Mouse (Mus musculus) hindbrain, embryonic 14.5 days (tissue): ENCODE measurements around the gene Tjp3. TPM values are rescaled to one million over a fixed set of nuclear protein-coding genes. Genes with fewer than 3 reads are reported as not detected.

ENCODE experiments used
- ATAC-seq: fragments of 200-750 bp; cut with Nextera tagmentation; 2 replicates; pipeline ENCODE4 v1.8.0; 2017; ENCODE audit warnings: moderate number of reproducible peaks, mild to moderate bottlenecking, moderate TSS enrichment, moderate library complexity; ENCODE audit not compliant: low FRiP score
- DNase-seq: peaks from one replicate; pipeline ENCODE4 v3.0.0-alpha.2; 2015; ENCODE audit warnings: low spot score
- H3K27ac ChIP-seq: fragments of 300-500 bp; sonication (generic); 2 replicates; pipeline ENCODE4 v1.5.1; 2014; ENCODE audit warnings: mild to moderate bottlenecking, moderate library complexity
- H3K27me3 ChIP-seq: fragments of 300-500 bp; sonication (generic); 2 replicates; pipeline ENCODE4 v1.6.1; 2014; ENCODE audit warnings: mild to moderate bottlenecking, low read length, mixed read lengths; ENCODE audit not compliant: control insufficient read depth, insufficient read depth
- H3K36me3 ChIP-seq: fragments of 300-500 bp; sonication (generic); replicated peaks from 2 replicates; pipeline ENCODE4 v1.6.1; 2014; ENCODE audit not compliant: control insufficient read depth, insufficient read depth
- H3K4me1 ChIP-seq: fragments of 300-500 bp; sonication (generic); replicated peaks from 2 replicates; pipeline ENCODE4 v1.6.1; 2014; ENCODE audit warnings: antibody characterized with exemption, low read length, mixed read lengths; ENCODE audit not compliant: control insufficient read depth, insufficient read depth
- H3K4me2 ChIP-seq: fragments of 300-500 bp; sonication (generic); replicated peaks from 2 replicates; pipeline ENCODE4 v1.6.1; 2014; ENCODE audit warnings: mild to moderate bottlenecking, moderate library complexity
- H3K4me3 ChIP-seq: fragments of 300-500 bp; sonication (generic); replicated peaks from 2 replicates; pipeline ENCODE4 v1.5.1; 2014; ENCODE audit warnings: mild to moderate bottlenecking, low read length
- H3K9ac ChIP-seq: fragments of 300-500 bp; sonication (generic); 2 replicates; pipeline ENCODE4 v1.6.1; 2014
- H3K9me3 ChIP-seq: fragments of 300-500 bp; sonication (generic); 2 replicates; pipeline ENCODE4 v1.6.1; 2016; ENCODE audit warnings: low read length; ENCODE audit not compliant: control insufficient read depth
- WGBS: fragments of 180-500 bp; shearing (Covaris S2); extraction: QIAGEN DNeasy Blood & Tissue Kit; methylation state at CpG from one replicate; pipeline ENCODE4 v1.1.7; 2014; 5-methylcytosine and 5-hydroxymethylcytosine counted together
- polyA plus RNA-seq: library from polyadenylated mRNA; unstranded; fragments of >200 nt; fragmentation: Nextera tagmentation; extraction: Ambion mirVana; gene quantifications from 2 replicates; pipeline ENCODE4 v1.2.1, GENCODE M21; 2014

Gene Tjp3
- polyA plus RNA-seq, 1 experiment from 2014 or later = 6.0 TPM

GRCm38 (mm10) chr10:81266211-81267105 is 24.9 kb downstream of the Tjp3 start, which contains the start of the genes Mrpl54 and Apba3:
Gene Mrpl54, minus strand, starts transcription at chr10:81266934.
Gene Apba3, plus strand, starts transcription at chr10:81266960.
- H3K27ac ChIP-seq = peak within 1 kb of the TSS; percentile 87
- under 1% methylated on average over 48 of the region's 48 CpGs for WGBS
- no peaks in the 10 kb centered on the region for H3K27me3 ChIP-seq
- H3K9ac ChIP-seq = peak within 1 kb of the TSS; percentile 79
- H3K4me2 ChIP-seq = peak within 1 kb of the TSS; percentile 82
- H3K36me3 ChIP-seq = peaks cover 37% of the 10 kb centered on the region
- peaks cover 25% of the 10 kb centered on the region for H3K4me1 ChIP-seq
- peak within 1 kb of the TSS; percentile 63 for H3K4me3 ChIP-seq
- H3K9me3 ChIP-seq = no peaks in the 10 kb centered on the region
- ATAC-seq (peak; percentile 93), DNase-seq (peak; percentile 96)

GRCm38 (mm10) chr10:81265540-81265939 is 25.8 kb downstream of the Tjp3 start:
- H3K4me1 ChIP-seq = peaks cover 25% of the 10 kb centered on the region
- H3K9me3 ChIP-seq = peaks cover 2% of the 10 kb centered on the region; the same call in 1 of the 2 replicates
- 93% methylated on average over 8 of the region's 8 CpGs for WGBS
- no peak overlapping the region for H3K27ac ChIP-seq
- peak overlapping the region; percentile 52; the same call in 1 of the 2 replicates for H3K4me3 ChIP-seq
- H3K4me2 ChIP-seq = peak overlapping the region; percentile 68
- DNase-seq (no peak), ATAC-seq (no peak)
- H3K27me3 ChIP-seq = no peaks in the 10 kb centered on the region
- peaks cover 30% of the 10 kb centered on the region for H3K36me3 ChIP-seq
- peak overlapping the region; percentile 70 for H3K9ac ChIP-seq

GRCm38 (mm10) chr10:81261025-81261424 is 30.4 kb downstream of the Tjp3 start:
- ATAC-seq (no peak), DNase-seq (no peak)
- Histone ChIP-seq H3K9me3 (peaks cover 4% of the 10 kb centered on the region; the same call in 1 of the 2 replicates), H3K9ac (no peak overlapping the region), H3K27ac (no peak overlapping the region), H3K27me3 (peaks cover 33% of the 10 kb centered on the region), H3K4me3 (no peak overlapping the region), H3K4me2 (no peak overlapping the region), H3K4me1 (peaks cover 18% of the 10 kb centered on the region), H3K36me3 (peaks cover 30% of the 10 kb centered on the region)
- WGBS = 89% methylated on average over 4 of the region's 4 CpGs

GRCm38 (mm10) chr10:81259225-81259884 is 32.0 kb downstream of the Tjp3 start:
- Histone ChIP-seq H3K36me3 (peaks cover 23% of the 10 kb centered on the region), H3K27me3 (peaks cover 36% of the 10 kb centered on the region), H3K9me3 (peaks cover 4% of the 10 kb centered on the region; the same call in 1 of the 2 replicates), H3K27ac (no peak overlapping the region), H3K4me1 (peaks cover 10% of the 10 kb centered on the region; the same call in 1 of the 2 replicates), H3K4me3 (no peak overlapping the region), H3K9ac (0 out of 2 replicates have a peak overlapping the region, but pooled peaks have one; percentile 31), H3K4me2 (0 out of 2 replicates have a peak overlapping the region, but pooled peaks have one; percentile 9)
- 37% methylated on average over 21 of the region's 21 CpGs for WGBS
- no peak for DNase-seq
- ATAC-seq = peak; percentile 19; the same call in 1 of the 2 replicates

GRCm38 (mm10) chr10:81257158-81258039 is 34.0 kb downstream of the Tjp3 start:
- WGBS = 2% methylated on average over 58 of the region's 62 CpGs
- Histone ChIP-seq H3K4me3 (peak overlapping the region; percentile 42), H3K9me3 (peaks cover 4% of the 10 kb centered on the region; the same call in 1 of the 2 replicates), H3K9ac (peak overlapping the region; percentile 64), H3K4me1 (peaks cover 19% of the 10 kb centered on the region; the same call in 1 of the 2 replicates), H3K36me3 (peaks cover 5% of the 10 kb centered on the region), H3K27ac (no peak overlapping the region), H3K4me2 (peak overlapping the region; percentile 89), H3K27me3 (peaks cover 40% of the 10 kb centered on the region)
- no peak for ATAC-seq
- DNase-seq = no peak

GRCm38 (mm10) chr10:81254886-81255285 is 36.5 kb downstream of the Tjp3 start:
- peaks cover 56% of the 10 kb centered on the region for H3K27me3 ChIP-seq
- ATAC-seq (no peak), DNase-seq (no peak)
- no peaks in the 10 kb centered on the region for H3K9me3 ChIP-seq
- WGBS = 59% methylated on average over 1 of the region's 1 CpGs
- H3K4me3 ChIP-seq = no peak overlapping the region
- no peak overlapping the region for H3K9ac ChIP-seq
- H3K4me1 ChIP-seq = peaks cover 26% of the 10 kb centered on the region; the same call in 1 of the 2 replicates
- H3K36me3 ChIP-seq = no peaks in the 10 kb centered on the region; the same call in 1 of the 2 replicates
- no peak overlapping the region for H3K4me2 ChIP-seq
- H3K27ac ChIP-seq = no peak overlapping the region

- ATAC-seq (peak; percentile 75), DNase-seq (peak; percentile 78)
- Histone ChIP-seq H3K9ac (peak within 1 kb of the TSS; percentile 54), H3K27me3 (peaks cover 39% of the 10 kb centered on the region), H3K27ac (peak within 1 kb of the TSS; percentile 71), H3K4me1 (peaks cover 19% of the 10 kb centered on the region; the same call in 1 of the 2 replicates), H3K36me3 (peaks cover 7% of the 10 kb centered on the region; the same call in 1 of the 2 replicates), H3K4me2 (peak within 1 kb of the TSS; percentile 67), H3K4me3 (peak within 1 kb of the TSS; percentile 28), H3K9me3 (no peaks in the 10 kb centered on the region)
- 10% methylated on average over 43 of the region's 44 CpGs for WGBS
Observed at GRCm38 (mm10) chr10:81252424-81253419, 38.7 kb downstream of the Tjp3 start, which contains the start of gene Matk. Gene Matk, plus strand, starts transcription at chr10:81252935.
